Mouse (Mus musculus): Measurements from ENCODE around the gene Xrcc3.
A peak's percentile ranks its signal among the peaks of the same experiment; 100 is the strongest.

DNA sequence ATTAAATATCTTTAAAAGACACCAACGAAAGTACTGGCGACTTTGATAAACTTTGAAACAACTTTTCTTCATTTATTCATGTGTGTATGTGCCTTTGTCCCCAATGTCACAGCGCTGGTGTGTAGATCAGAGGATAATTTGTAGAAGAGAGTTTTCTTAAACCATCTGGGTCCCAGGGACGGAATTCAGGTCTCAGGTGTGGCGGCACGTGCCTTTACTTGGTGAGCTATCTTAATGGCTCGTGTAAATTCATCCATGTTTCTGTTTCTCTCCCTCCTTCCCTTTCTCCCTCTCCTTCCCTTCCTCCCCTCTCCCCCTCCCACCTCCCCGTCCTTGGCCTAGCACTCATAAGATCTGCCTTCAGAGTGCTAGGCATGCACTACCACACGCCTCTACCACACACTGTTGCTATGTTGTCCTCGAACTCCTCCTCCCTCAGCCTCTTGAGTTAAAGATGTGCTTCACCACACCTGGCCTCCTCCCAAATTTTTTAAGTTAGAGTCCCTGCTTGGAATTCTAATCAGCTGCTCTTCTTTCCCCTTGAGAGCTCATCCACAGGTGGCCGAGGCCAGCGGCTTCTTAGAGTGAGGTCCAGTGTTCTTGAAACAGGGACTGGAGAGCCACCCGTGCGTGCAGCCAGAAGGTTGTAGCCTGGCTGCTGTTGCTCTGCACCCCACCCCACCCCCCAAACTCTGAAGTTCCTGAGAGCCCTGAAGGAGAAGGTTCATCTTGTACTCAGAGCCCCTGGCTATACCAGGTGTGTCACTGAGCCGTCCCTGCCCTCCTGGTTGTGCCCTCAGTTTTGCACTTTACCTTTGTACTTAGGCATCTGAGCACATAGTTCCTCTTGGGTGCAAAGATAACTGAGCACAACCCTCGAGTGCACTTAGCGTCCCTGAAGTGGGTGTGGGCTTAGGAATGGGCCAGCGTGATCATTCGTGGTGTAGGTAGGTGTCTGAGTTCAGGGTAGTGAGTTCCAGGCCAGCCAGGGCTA is 1.4 kb upstream of the Xrcc3 start:
- TF ChIP-seq CTCF (IDR thresholded peaks at IDR 0.05; ENCODE audit: extremely low read depth, insufficient read length, insufficient replicate concordance, low read depth, low read length): no peak
- TF ChIP-seq POLR2A (IDR thresholded peaks at IDR 0.05; ENCODE audit: low read depth, low read length): peak; percentile 71; the same call in 1 of the 2 replicates

Measured in small intestine, adult 2 months (tissue).